Mouse (Mus musculus) kidney, embryonic 14.5 days (tissue): Measurements from ENCODE around the gene Cux1. TPM values are rescaled to one million over a fixed set of nuclear protein-coding genes. Genes with fewer than 3 reads are reported as not detected.

Experiments used
- ATAC-seq: fragments of 200-750 bp; cut with Nextera tagmentation; 2 replicates; pipeline ENCODE4 v1.8.0; 2017; ENCODE audit warnings: moderate number of reproducible peaks, mild to moderate bottlenecking, moderate TSS enrichment, moderate library complexity; ENCODE audit not compliant: low FRiP score, low TSS enrichment
- H3K27ac ChIP-seq: fragments of 300-500 bp; sonication (generic); 2 replicates; pipeline ENCODE4 v1.5.1; 2014; ENCODE audit warnings: low read depth, mild to moderate bottlenecking, low read length, moderate library complexity, mixed read lengths
- H3K27me3 ChIP-seq: fragments of 300-500 bp; sonication (generic); 2 replicates; pipeline ENCODE4 v1.6.1; 2014; ENCODE audit warnings: mild to moderate bottlenecking, low read length; ENCODE audit not compliant: control insufficient read depth, insufficient read depth
- H3K36me3 ChIP-seq: fragments of 300-500 bp; sonication (generic); 2 replicates; pipeline ENCODE4 v1.6.1; 2014; ENCODE audit warnings: low read length, mixed read lengths; ENCODE audit not compliant: control insufficient read depth, insufficient read depth
- H3K4me1 ChIP-seq: fragments of 300-500 bp; sonication (generic); 2 replicates; pipeline ENCODE4 v1.6.1; 2014; ENCODE audit warnings: low read length, mixed read lengths; ENCODE audit not compliant: control insufficient read depth, insufficient read depth
- H3K4me2 ChIP-seq: fragments of 300-500 bp; sonication (generic); replicated peaks from 2 replicates; pipeline ENCODE4 v1.6.1; 2014; ENCODE audit warnings: low read depth, mild to moderate bottlenecking, low read length
- H3K4me3 ChIP-seq: fragments of 300-500 bp; sonication (generic); 2 replicates; pipeline ENCODE4 v1.5.1; 2014; ENCODE audit warnings: mild to moderate bottlenecking, low read length
- H3K9ac ChIP-seq: fragments of 300-500 bp; sonication (generic); 2 replicates; pipeline ENCODE4 v1.6.1; 2014; ENCODE audit warnings: low read depth, mild to moderate bottlenecking, low read length, moderate library complexity
- H3K9me3 ChIP-seq: fragments of 300-500 bp; sonication (generic); 2 replicates; pipeline ENCODE4 v1.6.1; 2016; ENCODE audit warnings: low read length; ENCODE audit not compliant: control insufficient read depth
- WGBS: fragments of 180-500 bp; shearing (Covaris S2); extraction: QIAGEN DNeasy Blood & Tissue Kit; methylation state at CpG from one replicate; pipeline ENCODE4 v1.1.7; 2014; 5-methylcytosine and 5-hydroxymethylcytosine counted together
- polyA plus RNA-seq: library from polyadenylated mRNA; unstranded; fragments of >200 nt; fragmentation: Nextera tagmentation; extraction: Ambion mirVana; gene quantifications from 2 replicates; pipeline ENCODE4 v1.2.1, GENCODE M21; 2014

Cux1 gene
- polyA plus RNA-seq, 1 experiment from 2014 or later = 105 TPM

DNA sequence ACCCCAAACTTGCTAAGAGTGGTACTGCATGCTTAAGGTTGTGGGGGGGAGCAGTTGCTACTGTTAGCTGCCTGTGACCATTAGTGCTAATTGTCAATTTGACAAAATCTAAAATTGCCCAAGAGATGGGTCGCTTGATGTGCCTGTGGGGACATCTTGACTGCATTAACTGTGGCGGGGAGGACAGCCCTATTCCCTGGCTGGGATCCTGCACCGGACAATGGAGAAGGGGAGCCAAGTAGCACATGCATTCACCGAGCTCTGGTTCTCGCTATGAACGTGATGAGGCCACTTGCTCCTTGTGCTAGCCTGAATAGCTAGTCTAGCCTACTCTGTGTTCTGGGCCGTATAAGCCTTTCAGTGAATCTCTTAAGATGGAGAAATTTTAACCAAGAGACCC is 72.4 kb downstream of the Cux1 start:
- H3K9me3 ChIP-seq = no peaks in the 10 kb centered on the region
- H3K9ac ChIP-seq = no peak overlapping the region
- WGBS = 92% methylated on average over 7 of the region's 7 CpGs
- H3K36me3 ChIP-seq = no peaks in the 10 kb centered on the region
- H3K27ac ChIP-seq = no peak overlapping the region
- no peak for ATAC-seq
- H3K27me3 ChIP-seq = no peaks in the 10 kb centered on the region
- H3K4me2 ChIP-seq = no peak overlapping the region
- H3K4me3 ChIP-seq = no peak overlapping the region
- H3K4me1 ChIP-seq = peaks cover under 1% of the 10 kb centered on the region; the same call in 1 of the 2 replicates

DNA sequence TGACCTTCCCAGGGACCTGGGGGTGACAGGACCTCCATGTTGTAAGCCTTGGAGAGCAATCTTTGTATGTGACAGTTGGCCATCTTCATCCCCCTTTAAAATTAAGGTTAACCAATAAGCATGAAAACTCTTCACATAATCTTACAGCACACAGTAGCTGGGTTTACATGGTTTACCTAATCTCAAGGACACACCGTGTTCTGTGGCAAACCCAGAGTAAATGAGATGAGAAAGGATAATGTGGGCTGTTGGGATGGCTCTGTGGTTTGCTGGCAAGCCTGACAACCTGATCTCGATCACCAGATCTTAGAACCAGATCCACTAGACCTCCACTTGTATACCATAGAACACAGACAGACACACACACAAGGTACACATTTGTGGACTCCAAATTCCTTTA is 73.0 kb downstream of the Cux1 start:
- Histone ChIP-seq H3K36me3 (no peaks in the 10 kb centered on the region), H3K9ac (no peak overlapping the region), H3K9me3 (no peaks in the 10 kb centered on the region), H3K4me2 (no peak overlapping the region), H3K4me1 (peaks cover 5% of the 10 kb centered on the region; the same call in 1 of the 2 replicates), H3K27me3 (no peaks in the 10 kb centered on the region), H3K27ac (no peak overlapping the region), H3K4me3 (no peak overlapping the region)
- WGBS = 86% methylated on average over 2 of the region's 2 CpGs
- ATAC-seq = no peak

DNA sequence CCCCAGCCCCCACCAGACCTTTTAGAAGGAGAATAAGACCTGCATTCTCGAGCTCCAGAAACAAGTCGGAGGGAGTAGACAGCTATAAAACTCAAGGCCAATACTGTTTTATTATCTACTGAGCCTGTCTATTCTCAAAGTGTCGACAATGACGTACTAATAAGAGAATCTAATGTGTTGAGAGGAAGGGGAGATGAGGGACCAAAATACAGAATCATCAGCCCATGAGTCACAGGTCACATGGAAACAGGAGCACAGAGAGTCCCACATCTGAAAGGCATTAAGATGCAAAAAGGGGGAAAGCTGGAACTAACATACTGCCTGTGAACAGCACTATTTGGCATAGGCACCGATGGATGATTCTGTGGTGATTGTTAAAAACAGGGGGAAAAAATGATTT is 77.8 kb downstream of the Cux1 start:
- no peak for ATAC-seq
- peaks cover 11% of the 10 kb centered on the region; the same call in 1 of the 2 replicates for H3K36me3 ChIP-seq
- H3K27ac ChIP-seq = no peak overlapping the region
- H3K27me3 ChIP-seq = no peaks in the 10 kb centered on the region
- no peak overlapping the region for H3K4me3 ChIP-seq
- H3K9me3 ChIP-seq = no peaks in the 10 kb centered on the region
- H3K9ac ChIP-seq = no peak overlapping the region
- 51% methylated on average over 5 of the region's 5 CpGs for WGBS
- H3K4me1 ChIP-seq = 0 out of 2 replicates have a peak, but pooled peaks cover 9% of the 10 kb centered on the region
- no peak overlapping the region for H3K4me2 ChIP-seq

DNA sequence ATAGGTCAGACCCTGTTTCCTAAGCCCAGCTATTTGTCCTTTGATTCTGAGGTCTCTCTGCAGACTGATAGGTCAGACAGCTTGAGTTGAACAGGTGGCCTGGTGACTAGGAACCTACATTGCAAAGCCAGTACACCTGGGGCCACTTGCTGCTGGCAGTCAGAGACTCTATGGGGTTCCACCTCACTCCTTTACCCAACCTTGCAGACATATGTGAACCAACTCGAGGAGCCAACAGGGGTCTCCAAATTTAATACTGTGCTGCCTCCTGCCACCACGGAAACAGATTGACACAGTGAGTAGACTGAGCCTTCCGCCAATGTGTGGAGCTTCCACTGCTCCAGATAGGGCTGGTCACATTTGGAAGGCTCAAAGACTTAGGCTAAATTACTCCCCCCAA is 78.6 kb downstream of the Cux1 start:
- no peaks in the 10 kb centered on the region for H3K27me3 ChIP-seq
- no peak overlapping the region for H3K9ac ChIP-seq
- no peaks in the 10 kb centered on the region for H3K9me3 ChIP-seq
- WGBS = 86% methylated on average over 3 of the region's 3 CpGs
- no peak overlapping the region for H3K4me3 ChIP-seq
- H3K36me3 ChIP-seq = peaks cover 15% of the 10 kb centered on the region; the same call in 1 of the 2 replicates
- H3K4me2 ChIP-seq = no peak overlapping the region
- H3K4me1 ChIP-seq = 0 out of 2 replicates have a peak, but pooled peaks cover 9% of the 10 kb centered on the region
- no peak overlapping the region for H3K27ac ChIP-seq
- no peak for ATAC-seq

DNA sequence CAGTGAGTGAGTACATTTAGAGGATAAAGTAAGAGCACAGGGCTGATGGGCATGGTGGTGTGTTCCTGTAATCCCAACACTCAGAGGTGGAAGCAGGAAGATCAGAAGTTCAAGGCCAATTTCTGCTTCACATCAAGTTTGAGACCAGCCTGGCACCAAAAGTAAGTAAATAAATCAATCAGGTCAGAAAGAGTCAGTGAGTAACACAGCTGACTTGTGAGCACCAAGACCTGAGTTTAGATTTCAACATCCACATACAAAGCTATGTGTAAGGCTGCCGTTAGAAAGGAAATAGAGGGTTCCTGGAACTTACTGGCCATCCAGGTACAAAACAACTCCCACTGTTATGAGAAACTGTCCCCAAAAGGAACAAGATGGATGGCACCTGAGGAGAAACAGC is 79.1 kb downstream of the Cux1 start:
- no peaks in the 10 kb centered on the region for H3K9me3 ChIP-seq
- peaks cover 15% of the 10 kb centered on the region; the same call in 1 of the 2 replicates for H3K36me3 ChIP-seq
- H3K4me3 ChIP-seq = no peak overlapping the region
- 0 out of 2 replicates have a peak, but pooled peaks cover 9% of the 10 kb centered on the region for H3K4me1 ChIP-seq
- 72% methylated on average over 1 of the region's 1 CpGs for WGBS
- no peak for ATAC-seq
- H3K4me2 ChIP-seq = no peak overlapping the region
- H3K9ac ChIP-seq = no peak overlapping the region
- H3K27ac ChIP-seq = no peak overlapping the region
- no peaks in the 10 kb centered on the region for H3K27me3 ChIP-seq

DNA sequence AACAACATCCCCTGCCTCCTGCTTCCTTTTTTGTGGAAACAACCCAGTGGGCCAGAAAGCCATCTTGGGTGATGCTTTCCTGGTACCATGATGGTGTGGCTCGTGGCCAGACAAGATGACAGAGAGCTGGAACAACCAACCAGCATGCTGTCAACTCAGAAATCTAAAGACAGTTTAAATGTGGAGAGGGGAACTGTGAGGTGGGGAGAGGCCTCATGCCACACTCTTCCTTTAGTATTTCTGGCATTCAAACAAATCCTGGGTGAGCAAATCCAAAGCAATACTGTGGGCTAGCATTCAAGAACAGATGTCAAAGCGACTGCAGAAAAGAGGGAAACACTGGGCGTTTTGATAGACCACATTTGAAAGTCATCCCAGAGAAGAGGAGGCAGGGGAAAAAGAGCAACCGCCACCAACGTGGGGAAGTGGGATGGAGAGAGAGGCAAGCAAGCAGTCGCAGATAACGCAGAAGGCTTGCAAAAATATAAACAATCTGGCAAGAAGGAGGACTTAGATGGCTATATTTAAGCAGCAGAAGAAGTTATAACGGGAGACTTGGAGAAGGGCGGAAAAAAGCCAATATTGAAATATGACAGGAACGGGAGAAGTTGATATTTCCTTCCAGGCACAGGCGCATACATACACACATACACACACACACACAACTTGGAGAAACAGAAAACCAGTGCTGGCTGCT is 79.7 kb downstream of the Cux1 start:
- no peaks in the 10 kb centered on the region for H3K9me3 ChIP-seq
- H3K4me2 ChIP-seq = no peak overlapping the region
- no peaks in the 10 kb centered on the region for H3K27me3 ChIP-seq
- H3K4me1 ChIP-seq = 0 out of 2 replicates have a peak, but pooled peaks cover 9% of the 10 kb centered on the region
- no peak overlapping the region for H3K4me3 ChIP-seq
- H3K9ac ChIP-seq = no peak overlapping the region
- H3K36me3 ChIP-seq = peaks cover 20% of the 10 kb centered on the region; the same call in 1 of the 2 replicates
- ATAC-seq = no peak
- 66% methylated on average over 11 of the region's 11 CpGs for whole genome bisulfite sequencing
- no peak overlapping the region for H3K27ac ChIP-seq

DNA sequence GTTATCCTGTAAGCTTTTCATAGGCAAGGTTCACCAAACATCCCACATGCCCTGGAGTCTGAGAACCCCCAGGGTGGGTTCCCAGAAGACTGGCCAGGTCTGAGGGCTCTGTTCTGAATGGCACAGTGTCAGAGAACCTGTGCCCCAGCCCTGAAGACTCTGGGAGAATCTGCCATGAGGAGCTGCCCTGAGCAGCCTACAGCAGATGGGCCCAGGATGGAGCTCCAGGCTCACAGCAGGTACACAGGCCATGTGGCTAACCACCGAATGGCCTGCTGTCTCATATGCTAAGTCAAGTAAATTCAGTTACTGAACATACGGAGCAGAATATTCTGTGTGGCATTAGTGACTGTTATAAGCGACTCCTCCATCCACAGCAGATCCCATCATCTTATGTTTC is 80.9 kb downstream of the Cux1 start:
- no peak overlapping the region for H3K4me3 ChIP-seq
- ATAC-seq = no peak
- peaks cover 20% of the 10 kb centered on the region; the same call in 1 of the 2 replicates for H3K36me3 ChIP-seq
- no peaks in the 10 kb centered on the region for H3K27me3 ChIP-seq
- no peak overlapping the region for H3K27ac ChIP-seq
- no peaks in the 10 kb centered on the region for H3K9me3 ChIP-seq
- 93% methylated on average over 3 of the region's 3 CpGs for WGBS
- H3K4me1 ChIP-seq = 0 out of 2 replicates have a peak, but pooled peaks cover 9% of the 10 kb centered on the region
- H3K9ac ChIP-seq = no peak overlapping the region
- no peak overlapping the region for H3K4me2 ChIP-seq

DNA sequence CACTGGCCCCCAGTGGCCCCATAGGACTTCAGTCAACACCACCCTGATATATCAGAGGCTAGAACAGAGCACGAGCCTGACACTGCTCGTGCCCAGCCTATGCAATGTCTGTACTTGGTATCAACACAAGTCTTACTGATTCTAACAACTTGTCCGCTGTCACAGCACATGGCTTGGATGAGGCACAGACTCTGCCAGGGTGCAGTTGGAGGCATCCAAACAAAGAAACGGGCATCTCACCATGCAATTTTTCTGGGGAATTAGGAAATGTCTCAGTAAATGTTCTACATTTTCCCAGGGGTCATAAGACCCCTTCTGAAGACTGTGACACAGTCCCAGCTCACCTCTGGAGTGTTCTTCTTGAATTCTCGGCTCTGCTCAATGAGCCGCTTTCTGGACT is 81.9 kb downstream of the Cux1 start:
- 94% methylated on average over 6 of the region's 6 CpGs for WGBS
- no peak overlapping the region for H3K4me3 ChIP-seq
- H3K9ac ChIP-seq = no peak overlapping the region
- H3K4me2 ChIP-seq = no peak overlapping the region
- no peak for ATAC-seq
- H3K27ac ChIP-seq = no peak overlapping the region
- H3K4me1 ChIP-seq = 0 out of 2 replicates have a peak, but pooled peaks cover 9% of the 10 kb centered on the region
- H3K27me3 ChIP-seq = no peaks in the 10 kb centered on the region
- peaks cover 20% of the 10 kb centered on the region; the same call in 1 of the 2 replicates for H3K36me3 ChIP-seq
- no peaks in the 10 kb centered on the region for H3K9me3 ChIP-seq

DNA sequence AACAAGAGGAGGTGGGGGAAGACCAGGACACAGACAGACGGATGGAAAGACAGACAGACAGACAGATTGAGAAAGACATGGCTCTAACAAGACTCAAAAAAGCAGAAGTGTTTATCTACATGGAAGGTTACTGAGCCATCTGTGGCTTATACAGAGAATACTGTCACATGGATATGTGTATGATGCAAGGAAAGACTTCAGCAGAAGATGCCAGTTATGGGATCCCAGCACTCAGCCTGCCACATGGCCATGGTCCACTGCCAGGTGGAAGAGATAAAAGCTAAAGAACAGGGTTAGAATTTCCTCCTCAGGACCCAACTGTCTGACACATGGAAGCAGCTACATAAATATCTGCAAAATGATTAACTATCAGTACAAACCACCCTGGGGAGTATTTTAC is 84.9 kb downstream of the Cux1 start:
- ATAC-seq = no peak
- Histone ChIP-seq H3K27ac (no peak overlapping the region), H3K36me3 (peaks cover 20% of the 10 kb centered on the region; the same call in 1 of the 2 replicates), H3K4me2 (no peak overlapping the region), H3K9me3 (no peaks in the 10 kb centered on the region), H3K9ac (no peak overlapping the region), H3K27me3 (no peaks in the 10 kb centered on the region), H3K4me1 (peaks cover 12% of the 10 kb centered on the region; the same call in 1 of the 2 replicates), H3K4me3 (no peak overlapping the region)
- 89% methylated on average over 1 of the region's 1 CpGs for WGBS
